Mouse (Mus musculus): ENCODE data around the gene Cbx5.

DNA sequence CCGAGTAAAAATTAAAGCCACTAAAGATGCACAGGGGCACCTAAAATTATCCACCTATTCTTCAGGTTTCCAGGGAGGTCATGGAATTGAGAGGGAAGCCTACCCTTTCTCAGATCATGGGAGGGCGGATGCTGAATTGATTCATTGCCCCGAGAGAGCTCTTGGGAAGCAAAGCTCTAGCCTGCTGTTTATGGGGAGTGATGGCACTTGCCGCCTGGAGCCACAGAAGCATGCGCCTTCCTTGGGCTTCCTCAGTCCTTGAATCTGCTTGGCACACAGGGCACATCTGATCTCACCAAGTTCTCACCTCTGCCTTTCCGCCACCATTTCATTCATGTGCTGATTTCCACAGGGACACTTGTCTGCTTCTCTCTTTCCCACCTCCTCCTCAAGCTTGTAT lies 51.8 kb downstream of the Cbx5 start:
- TF ChIP-seq CTCF (IDR thresholded peaks at IDR 0.05; ENCODE audit: insufficient read depth, low read depth, low read length): no peak
- TF ChIP-seq POLR2A (IDR thresholded peaks at IDR 0.05; ENCODE audit: insufficient read depth, low read depth, low read length): no peak

All from olfactory bulb, adult 2 months (tissue).